Mouse (Mus musculus) brain, embryonic 14.5 days (tissue): ENCODE data around the gene Kcnab2.

Experiments used
- CTCF ChIP-seq: fragments of 200-500 bp; IDR thresholded peaks from 2 replicates; pipeline ENCODE4 v1.5.1; 2012; ENCODE audit warnings: inconsistent platforms, mild to moderate bottlenecking, moderate library complexity, borderline replicate concordance; ENCODE audit not compliant: insufficient read depth, insufficient read length; ENCODE audit errors: extremely low read depth
- POLR2A ChIP-seq: fragments of 200-500 bp; IDR thresholded peaks from 2 replicates; pipeline ENCODE4 v1.6.1; 2012; ENCODE audit warnings: mild to moderate bottlenecking, inconsistent platforms, borderline replicate concordance; ENCODE audit not compliant: poor library complexity, insufficient read depth, insufficient read length, severe bottlenecking; ENCODE audit errors: extremely low read depth

GRCm38 (mm10) chr4:152406531-152406930 lies 71.1 kb downstream of the Kcnab2 start:
- TF ChIP-seq CTCF = no peak
- no peak for TF ChIP-seq POLR2A
